ENCODE assay signal across 25 mouse cellular contexts in the genomic region with DNA sequence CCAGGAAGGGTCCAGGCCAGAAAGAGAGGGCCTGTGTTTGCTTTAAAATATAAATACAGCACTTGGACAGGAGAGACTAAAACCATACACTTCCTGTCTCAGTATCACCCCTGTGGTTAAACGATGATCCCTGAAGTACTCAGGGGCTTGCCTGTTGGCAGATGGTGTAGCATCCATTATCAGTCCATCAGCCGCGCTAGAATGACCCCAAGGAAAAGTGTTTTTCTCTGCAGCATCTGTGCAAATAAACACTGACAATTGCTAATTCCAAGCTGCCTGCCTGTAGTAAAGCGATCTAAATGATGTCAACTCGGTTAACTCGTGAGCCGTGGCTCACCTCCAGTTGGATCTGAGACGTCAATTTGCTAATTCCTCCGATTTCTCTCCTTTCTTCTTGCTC.
DNase-seq lines count a peak whose midpoint lies in the region; ATAC-seq and TF ChIP-seq lines count a peak whose summit lies in the region.
"Had no signal": no experiment of that assay in that cellular context is flagged by ENCODE, and none has a peak within 500 bp of the region (broad histone marks: within the 10 kb centered on the region; RNA-seq: fewer than 3 reads in every experiment).

No protein-coding gene starts in this region.

- no peaks in the 10 kb centered on the region for H3K4me1 ChIP-seq in embryonic facial prominence, embryonic 14.5 days (ENCODE audit: control insufficient read depth, insufficient read depth, low read length)
- peaks cover 58% of the 10 kb centered on the region for H3K4me1 ChIP-seq in embryonic facial prominence, embryonic 10.5 days
- peaks cover 20% of the 10 kb centered on the region; the same call in 1 of the 2 replicates for H3K4me1 ChIP-seq in neural tube, embryonic 13.5 days (replicated peaks)
- peaks cover 7% of the 10 kb centered on the region; the same call in 1 of the 2 replicates for H3K4me1 ChIP-seq in hindbrain, postnatal 0 days (ENCODE audit: insufficient read depth, low read length)
- H3K4me1 ChIP-seq in intestine, postnatal 0 days (replicated peaks; ENCODE audit: control insufficient read depth, insufficient read depth, low read length), result no peaks in the 10 kb centered on the region
- H3K4me1 ChIP-seq: embryonic facial prominence, embryonic 15.5 days; liver, embryonic 13.5 days had no signal

- TF ChIP-seq CTCF in hindbrain, postnatal 0 days (IDR thresholded peaks at IDR 0.05; ENCODE audit: low read depth), result no peak
- no peak for TF ChIP-seq CTCF in intestine, postnatal 0 days (IDR thresholded peaks at IDR 0.05; ENCODE audit: low read depth)

- peaks cover 5% of the 10 kb centered on the region; the same call in 1 of the 2 replicates for H3K9me3 ChIP-seq in embryonic facial prominence, embryonic 14.5 days (ENCODE audit: control insufficient read depth, low read length)
- H3K9me3 ChIP-seq in embryonic facial prominence, embryonic 10.5 days, result no peaks in the 10 kb centered on the region
- H3K9me3 ChIP-seq in neural tube, embryonic 13.5 days, result no peaks in the 10 kb centered on the region
- H3K9me3 ChIP-seq in hindbrain, postnatal 0 days (ENCODE audit: low read length), result no peaks in the 10 kb centered on the region
- no peaks in the 10 kb centered on the region for H3K9me3 ChIP-seq in intestine, postnatal 0 days (ENCODE audit: control insufficient read depth)
- H3K9me3 ChIP-seq: embryonic facial prominence, embryonic 15.5 days; lung, embryonic 15.5 days; midbrain, embryonic 12.5 days had no signal

- no peaks in the 10 kb centered on the region for H3K36me3 ChIP-seq in embryonic facial prominence, embryonic 14.5 days (ENCODE audit: control insufficient read depth, insufficient read depth, low read length)
- H3K36me3 ChIP-seq in embryonic facial prominence, embryonic 10.5 days (replicated peaks), result no peaks in the 10 kb centered on the region
- no peaks in the 10 kb centered on the region for H3K36me3 ChIP-seq in neural tube, embryonic 13.5 days
- H3K36me3 ChIP-seq in hindbrain, postnatal 0 days (ENCODE audit: insufficient read depth, low read length), result no peaks in the 10 kb centered on the region
- no peaks in the 10 kb centered on the region for H3K36me3 ChIP-seq in intestine, postnatal 0 days (ENCODE audit: control insufficient read depth, insufficient read depth)
- H3K36me3 ChIP-seq: embryonic facial prominence, embryonic 15.5 days; limb, embryonic 12.5 days; liver, embryonic 13.5 days; lung, embryonic 15.5 days; midbrain, embryonic 12.5 days had no signal

- 45% methylated on average over 9 of the region's 9 CpGs for WGBS in embryonic facial prominence, embryonic 14.5 days
- WGBS in embryonic facial prominence, embryonic 10.5 days, result 55% methylated on average over 9 of the region's 9 CpGs
- WGBS in neural tube, embryonic 13.5 days, result 33% methylated on average over 9 of the region's 9 CpGs
- WGBS in hindbrain, postnatal 0 days, result 31% methylated on average over 9 of the region's 9 CpGs
- 43% methylated on average over 9 of the region's 9 CpGs for WGBS in intestine, postnatal 0 days

- DNase-seq in embryonic facial prominence, embryonic 14.5 days (ENCODE audit: low spot score), result peak; percentile 56
- no peak for DNase-seq in embryonic facial prominence, embryonic 10.5 days (ENCODE audit: low spot score)
- DNase-seq in neural tube, embryonic 10.5 days (ENCODE audit: extremely low spot score, low spot score), result no peak
- DNase-seq in hindbrain, postnatal 0 days (ENCODE audit: low spot score), result peak; percentile 59
- no peak for DNase-seq in MN1 (ENCODE audit: low spot score)
- DNase-seq: adrenal gland, adult 2 months; cerebellum, adult 11-12 months; cerebellum, postnatal 36 days; gastrocnemius, adult 2 months; heart, adult 2 months; heart, postnatal 10 days; liver, embryonic 13.5 days; right cerebral cortex, postnatal 25 days; thymus, postnatal 14 days had no signal

- no peak overlapping the region for H3K27ac ChIP-seq in embryonic facial prominence, embryonic 14.5 days (replicated peaks; ENCODE audit: low read depth, low read length)
- H3K27ac ChIP-seq in embryonic facial prominence, embryonic 10.5 days (replicated peaks), result no peak overlapping the region
- H3K27ac ChIP-seq in neural tube, embryonic 13.5 days (replicated peaks), result peak overlapping the region; percentile 42
- H3K27ac ChIP-seq in hindbrain, postnatal 0 days, result peak overlapping the region; percentile 41; the same call in 1 of the 2 replicates
- no peak overlapping the region for H3K27ac ChIP-seq in intestine, postnatal 0 days (ENCODE audit: low read depth, low read length)
- H3K27ac ChIP-seq: embryonic facial prominence, embryonic 15.5 days; gastrocnemius, adult 2 months; heart, adult 2 months; kidney, postnatal 0 days; layer of hippocampus, adult 2 months; limb, embryonic 12.5 days; liver, embryonic 13.5 days; lung, embryonic 15.5 days; macrophage; midbrain, embryonic 12.5 days had no signal

- ATAC-seq in embryonic facial prominence, embryonic 14.5 days (ENCODE audit: low read depth), result no peak
- peak; percentile 52; the same call in 1 of the 2 replicates for ATAC-seq in neural tube, embryonic 13.5 days (ENCODE audit: low read depth)
- 0 out of 2 replicates have a peak, but pooled peaks have one; percentile 32 for ATAC-seq in hindbrain, postnatal 0 days
- ATAC-seq in intestine, postnatal 0 days, result no peak
- ATAC-seq: inflammation-experienced regulatory T-cells, adult 6 months had no signal

- H3K9ac ChIP-seq in embryonic facial prominence, embryonic 14.5 days (ENCODE audit: low read depth, low read length), result no peak overlapping the region
- H3K9ac ChIP-seq in neural tube, embryonic 13.5 days, result no peak overlapping the region
- no peak overlapping the region for H3K9ac ChIP-seq in hindbrain, postnatal 0 days (replicated peaks; ENCODE audit: low read length)
- no peak overlapping the region for H3K9ac ChIP-seq in intestine, postnatal 0 days (ENCODE audit: low read depth, low read length)
- H3K9ac ChIP-seq: embryonic facial prominence, embryonic 15.5 days; limb, embryonic 12.5 days; liver, embryonic 13.5 days; lung, embryonic 15.5 days; midbrain, embryonic 12.5 days had no signal

- no peak overlapping the region for H3K4me3 ChIP-seq in embryonic facial prominence, embryonic 14.5 days (ENCODE audit: low read depth, low read length)
- H3K4me3 ChIP-seq in embryonic facial prominence, embryonic 10.5 days, result no peak overlapping the region
- no peak overlapping the region for H3K4me3 ChIP-seq in neural tube, embryonic 13.5 days
- H3K4me3 ChIP-seq in hindbrain, postnatal 0 days (ENCODE audit: low read length), result no peak overlapping the region
- H3K4me3 ChIP-seq in intestine, postnatal 0 days (ENCODE audit: low read depth, low read length), result no peak overlapping the region
- H3K4me3 ChIP-seq: embryonic facial prominence, embryonic 15.5 days; gastrocnemius, adult 2 months; heart, adult 2 months; layer of hippocampus, adult 2 months; limb, embryonic 12.5 days; liver, embryonic 13.5 days; lung, embryonic 15.5 days; midbrain, embryonic 12.5 days had no signal

- no peak overlapping the region for H3K4me2 ChIP-seq in embryonic facial prominence, embryonic 14.5 days (ENCODE audit: low read depth, low read length)
- no peak overlapping the region for H3K4me2 ChIP-seq in neural tube, embryonic 13.5 days
- no peak overlapping the region for H3K4me2 ChIP-seq in hindbrain, postnatal 0 days (ENCODE audit: low read depth, low read length)
- no peak overlapping the region for H3K4me2 ChIP-seq in intestine, postnatal 0 days (replicated peaks; ENCODE audit: low read depth)
- H3K4me2 ChIP-seq: embryonic facial prominence, embryonic 15.5 days; limb, embryonic 12.5 days; liver, embryonic 13.5 days; lung, embryonic 15.5 days; midbrain, embryonic 12.5 days had no signal

- peaks cover 4% of the 10 kb centered on the region for H3K27me3 ChIP-seq in embryonic facial prominence, embryonic 14.5 days (replicated peaks; ENCODE audit: control insufficient read depth, insufficient read depth, low read length)
- peaks cover 26% of the 10 kb centered on the region for H3K27me3 ChIP-seq in embryonic facial prominence, embryonic 10.5 days (replicated peaks; ENCODE audit: low read depth, poor library complexity, severe bottlenecking)
- H3K27me3 ChIP-seq in neural tube, embryonic 13.5 days, result peaks cover 10% of the 10 kb centered on the region
- H3K27me3 ChIP-seq in hindbrain, postnatal 0 days (ENCODE audit: insufficient read depth, low read length), result no peaks in the 10 kb centered on the region
- no peaks in the 10 kb centered on the region for H3K27me3 ChIP-seq in intestine, postnatal 0 days (replicated peaks; ENCODE audit: control insufficient read depth, insufficient read depth, low read length)
- H3K27me3 ChIP-seq: CH12.LX; midbrain, embryonic 12.5 days had no signal

Comparison
In these comparisons a context has a peak if more than half of its experiments do, and no peak if none do; other contexts are left out.
1. DNase-seq: peak in embryonic facial prominence, embryonic 14.5 days (single experiment) and hindbrain, postnatal 0 days (single experiment); none in embryonic facial prominence, embryonic 10.5 days (single experiment), neural tube, embryonic 10.5 days (single experiment) and MN1 (single experiment).
2. ATAC-seq: peak in neural tube, embryonic 13.5 days (single experiment) and hindbrain, postnatal 0 days (single experiment); none in embryonic facial prominence, embryonic 14.5 days (single experiment) and intestine, postnatal 0 days (single experiment).
3. H3K27ac ChIP-seq: peak in neural tube, embryonic 13.5 days (single experiment) and hindbrain, postnatal 0 days (single experiment); none in embryonic facial prominence, embryonic 14.5 days (single experiment), embryonic facial prominence, embryonic 10.5 days (single experiment) and intestine, postnatal 0 days (single experiment).